Mouse (Mus musculus) thymus, adult 18-20 months (tissue): ENCODE data around the gene Gtf2i.

Experiments used
- DNase-seq, 2 experiments: peaks; one replicate each; pipeline ENCODE4 v3.0.0; 2022; ENCODE audit warnings: mixed read lengths in 2 of 2

Gtf2i gene

GRCm38 (mm10) chr5:134275021-134275420, 39.5 kb downstream of the Gtf2i start:
- no peak for DNase-seq

- DNase-seq, result no peak
Observed at GRCm38 (mm10) chr5:134273761-134274160, 40.8 kb downstream of the Gtf2i start.

- DNase-seq, result no peak
Observed at GRCm38 (mm10) chr5:134272761-134273160, 41.8 kb downstream of the Gtf2i start.

- no peak for DNase-seq
Observed at GRCm38 (mm10) chr5:134271421-134271820, 43.1 kb downstream of the Gtf2i start.

DNA sequence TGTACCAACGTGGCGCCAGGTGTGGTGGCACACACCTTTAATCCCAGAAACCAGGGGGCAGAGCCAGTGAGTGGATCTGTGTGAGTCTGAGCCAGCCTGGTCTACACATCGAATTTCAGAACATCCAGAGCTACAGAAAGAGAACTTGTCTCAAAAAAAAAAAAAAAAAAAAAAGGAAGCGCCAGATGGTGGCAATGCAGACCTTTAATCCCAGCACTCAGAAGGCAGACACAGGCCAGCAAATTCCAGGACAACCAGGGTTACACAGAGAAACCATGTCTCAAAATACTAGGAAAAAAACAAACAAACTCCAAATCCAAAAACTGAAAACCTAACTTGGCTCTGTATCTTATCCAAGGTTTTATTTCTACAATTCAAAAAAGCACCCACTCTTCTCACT, 44.0 kb downstream of the Gtf2i start:
- DNase-seq, result no peak

DNA sequence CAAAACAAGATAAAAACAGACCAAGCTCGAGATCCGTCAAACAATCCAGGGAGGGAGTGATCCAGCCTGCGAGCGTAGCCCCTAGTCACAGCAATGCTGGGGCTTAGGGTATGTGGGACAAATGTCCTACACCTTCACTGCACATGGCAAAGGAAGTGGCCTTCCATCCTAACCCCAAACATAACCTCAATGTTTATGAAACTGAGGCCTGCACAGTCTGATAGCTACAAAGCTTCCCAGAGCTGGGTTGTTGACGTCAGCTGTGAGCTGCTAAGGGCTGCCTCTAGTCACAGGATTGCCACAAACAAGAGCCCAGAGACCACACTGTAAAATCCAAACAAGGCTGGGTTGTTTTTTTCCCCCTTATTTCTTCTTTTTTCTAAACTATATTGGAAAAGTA, 44.8 kb downstream of the Gtf2i start:
- no peak for DNase-seq

GRCm38 (mm10) chr5:134268751-134269150, 45.8 kb downstream of the Gtf2i start:
- DNase-seq, result no peak

DNA sequence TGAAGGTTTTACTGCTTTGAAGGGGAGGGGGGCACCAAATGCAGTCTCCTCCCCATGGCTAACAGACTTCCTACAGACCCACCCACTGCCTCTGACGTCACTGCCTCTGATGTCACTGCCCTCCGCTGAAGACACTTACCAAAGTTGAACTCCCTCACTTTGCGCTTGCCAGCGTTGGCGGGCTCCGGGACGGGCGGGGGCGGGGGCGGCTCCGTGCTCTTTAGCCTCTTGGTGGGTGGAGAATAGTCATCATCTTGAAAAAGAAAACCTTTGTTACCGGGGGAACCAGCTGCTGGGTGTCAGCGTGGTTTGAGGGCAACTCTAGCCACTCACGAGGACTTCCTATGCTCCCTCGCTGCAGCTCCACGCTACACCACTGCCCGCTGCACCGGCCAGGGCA, 48.2 kb downstream of the Gtf2i start:
- peak; percentile 56 to 75 for DNase-seq

GRCm38 (mm10) chr5:134265890-134266289, 48.7 kb downstream of the Gtf2i start:
- no peak for DNase-seq

- DNase-seq, result no peak
Observed at GRCm38 (mm10) chr5:134260001-134260636, 54.4 kb downstream of the Gtf2i start.

DNA sequence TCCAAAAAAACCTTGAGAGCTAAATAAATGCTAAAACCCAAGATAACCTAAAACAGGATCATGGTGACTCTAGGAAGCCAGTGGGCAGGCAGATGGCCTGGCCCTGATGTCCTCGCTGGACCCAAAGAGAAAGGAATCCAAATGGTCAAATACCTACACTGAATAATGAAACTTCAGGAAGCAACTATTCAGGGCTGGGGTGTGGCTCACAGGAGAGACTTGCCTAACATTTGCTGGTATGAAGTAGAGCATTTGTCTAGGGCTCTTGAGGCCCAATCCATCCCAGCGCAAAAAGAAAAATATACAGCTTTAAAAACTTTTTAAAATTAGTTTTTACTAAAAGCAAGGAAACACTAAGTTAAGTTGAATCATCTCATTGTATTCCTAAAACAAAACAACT, 55.6 kb downstream of the Gtf2i start:
- no peak for DNase-seq

DNA sequence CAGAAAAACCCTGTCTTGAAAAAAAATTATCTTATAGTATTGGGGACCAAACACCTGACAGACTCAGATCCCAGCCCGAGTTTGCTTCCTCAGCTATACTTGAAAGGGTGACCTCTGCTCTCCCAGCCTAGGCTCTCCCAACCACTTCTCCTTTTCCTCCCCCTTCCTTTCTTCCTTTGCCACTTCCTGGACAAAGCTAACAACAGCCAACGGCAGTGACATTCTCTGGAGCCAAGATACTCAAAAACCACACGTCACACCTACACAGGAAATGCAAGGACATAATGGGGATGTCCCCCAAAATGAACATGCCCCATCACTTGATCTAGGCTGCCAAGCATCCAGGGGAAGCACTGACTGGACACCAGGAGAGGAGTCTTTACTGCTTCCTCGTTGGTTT, 56.2 kb downstream of the Gtf2i start:
- no peak for DNase-seq

DNA sequence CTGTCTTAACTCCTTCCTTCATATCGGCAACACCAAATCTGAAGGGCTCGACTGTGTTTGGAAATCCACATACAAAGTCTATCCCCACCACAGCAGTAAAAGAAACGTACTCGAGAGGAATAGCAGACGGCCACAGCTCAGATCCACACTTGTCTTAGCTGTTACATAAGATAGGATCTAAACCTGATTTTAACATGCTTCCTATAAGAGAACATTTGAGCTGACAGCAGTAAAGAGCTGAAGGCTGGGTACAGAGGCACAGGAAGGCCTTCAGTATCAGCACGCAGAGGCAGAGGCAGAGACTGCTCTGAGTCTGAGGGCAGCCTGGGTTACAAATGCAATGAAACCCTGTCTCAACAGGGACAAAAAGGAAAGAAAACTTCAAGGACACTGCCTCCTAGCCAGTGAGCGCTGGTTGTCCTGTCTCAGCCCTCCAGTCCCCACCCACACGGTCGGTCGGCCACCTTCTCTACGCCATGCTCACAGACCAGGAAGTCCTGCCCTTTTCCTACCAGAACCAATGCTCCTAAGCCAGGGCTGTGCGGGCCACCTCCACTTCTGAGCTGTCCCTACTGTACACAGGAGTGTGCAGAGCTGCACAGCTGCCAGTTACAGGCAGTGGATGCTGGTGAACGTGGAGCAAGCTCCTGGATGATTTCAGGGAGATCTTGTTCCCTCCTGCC, 57.1 kb downstream of the Gtf2i start:
- no peak for DNase-seq

DNA sequence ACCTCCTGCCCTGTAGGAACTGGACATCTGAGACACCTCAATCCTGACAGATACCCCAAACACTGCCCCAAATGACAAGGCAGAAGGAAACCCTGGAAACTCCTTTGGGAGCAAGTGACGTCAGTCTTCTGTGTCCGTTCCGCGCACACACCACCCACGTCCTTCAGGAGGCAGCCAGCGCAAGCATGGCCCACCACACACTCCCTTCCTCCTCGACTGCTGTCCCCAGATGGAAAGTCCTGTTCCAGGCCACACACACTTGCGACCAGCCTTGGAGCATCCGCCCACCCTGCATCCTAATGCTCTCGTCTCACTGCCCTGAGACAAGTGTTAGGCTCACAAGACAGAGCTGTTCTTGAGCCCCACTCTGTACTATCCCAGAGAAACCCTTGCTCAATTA, 59.3 kb downstream of the Gtf2i start:
- DNase-seq, result no peak

- DNase-seq, result no peak
Observed at GRCm38 (mm10) chr5:134253806-134254205, 60.8 kb downstream of the Gtf2i start.

DNA sequence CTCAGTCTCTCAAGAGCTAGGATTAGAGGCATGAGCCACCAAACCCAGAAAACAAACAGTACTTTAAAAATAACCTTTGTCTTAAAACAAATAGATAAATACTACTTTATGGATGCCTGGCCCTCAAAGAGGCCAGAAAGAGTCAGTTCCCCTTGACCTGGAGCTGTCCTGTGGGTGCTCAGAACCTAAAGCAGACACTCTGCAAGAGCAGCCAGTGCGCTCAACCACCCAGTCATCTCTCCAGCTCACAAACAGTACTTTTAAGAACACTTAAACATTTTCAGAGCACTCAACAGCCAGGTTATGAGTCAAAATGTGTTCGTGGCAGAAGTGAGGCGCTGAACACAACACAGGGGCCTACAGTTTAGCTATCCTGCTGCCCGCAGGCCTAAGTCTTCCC, 63.5 kb downstream of the Gtf2i start:
- DNase-seq, result no peak

- DNase-seq, result no peak
Observed at GRCm38 (mm10) chr5:134250601-134251000, 64.0 kb downstream of the Gtf2i start.

DNA sequence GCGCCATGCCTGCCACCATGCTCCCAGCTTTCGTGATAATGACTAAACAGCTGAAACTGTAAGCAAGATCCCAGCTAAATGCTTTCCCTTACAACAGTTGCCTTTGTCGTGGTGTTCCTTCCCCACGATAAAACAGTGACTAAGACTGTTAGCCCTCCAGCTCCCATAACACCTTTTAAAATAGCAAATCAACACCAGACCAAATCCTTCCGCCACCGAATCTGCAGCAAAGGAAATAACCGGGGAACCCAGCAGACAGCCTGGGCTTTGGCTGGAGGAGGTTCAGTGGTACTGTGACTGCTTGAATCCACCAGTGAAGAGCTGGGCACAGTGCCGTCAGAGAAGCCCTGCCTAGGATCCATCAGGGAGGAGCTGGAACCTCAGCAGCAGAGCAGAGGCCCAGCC, 65.3 kb downstream of the Gtf2i start:
- DNase-seq, result no peak

- no peak for DNase-seq
Observed at GRCm38 (mm10) chr5:134248608-134249244, 65.8 kb downstream of the Gtf2i start.

GRCm38 (mm10) chr5:134246146-134246545, 68.4 kb downstream of the Gtf2i start:
- no peak for DNase-seq

GRCm38 (mm10) chr5:134244890-134245289, 69.7 kb downstream of the Gtf2i start:
- no peak for DNase-seq

DNA sequence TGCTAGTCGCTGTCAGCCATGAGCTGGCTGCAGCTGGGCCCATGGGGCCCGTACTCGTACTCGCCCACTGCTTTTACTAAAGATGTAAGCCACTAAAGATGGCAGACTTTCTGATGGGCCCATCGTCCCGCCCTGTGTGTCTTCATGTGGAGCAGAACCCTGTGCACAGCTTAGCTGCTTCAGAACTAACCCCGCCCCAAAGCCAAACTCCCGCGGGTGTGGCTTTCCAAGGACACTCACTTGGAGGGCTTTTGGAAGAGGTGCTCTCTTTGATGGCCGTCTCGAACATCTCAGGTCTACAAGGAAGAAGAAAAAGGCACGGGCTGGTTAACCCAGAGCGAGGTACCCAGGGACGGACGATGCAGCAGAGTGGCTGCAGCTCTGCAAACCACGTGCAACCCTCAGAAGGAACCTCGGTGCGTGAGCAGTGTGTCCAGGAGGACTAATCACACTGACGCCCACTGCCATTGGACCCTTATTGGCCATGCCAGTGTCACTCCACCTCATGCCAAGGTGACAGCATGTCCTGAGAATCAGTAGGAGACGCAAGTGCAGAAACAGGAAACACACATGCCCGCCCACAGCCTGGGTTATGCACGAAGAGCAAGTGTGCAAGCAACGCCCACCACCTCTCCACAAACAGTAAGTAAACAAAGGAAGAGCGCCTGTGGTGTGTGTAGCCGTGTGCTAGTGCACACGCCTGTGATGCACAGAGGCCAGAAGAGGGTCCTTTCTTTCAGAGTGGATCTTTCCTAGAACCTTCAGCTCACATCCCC, 70.7 kb downstream of the Gtf2i start:
- no peak for DNase-seq

DNA sequence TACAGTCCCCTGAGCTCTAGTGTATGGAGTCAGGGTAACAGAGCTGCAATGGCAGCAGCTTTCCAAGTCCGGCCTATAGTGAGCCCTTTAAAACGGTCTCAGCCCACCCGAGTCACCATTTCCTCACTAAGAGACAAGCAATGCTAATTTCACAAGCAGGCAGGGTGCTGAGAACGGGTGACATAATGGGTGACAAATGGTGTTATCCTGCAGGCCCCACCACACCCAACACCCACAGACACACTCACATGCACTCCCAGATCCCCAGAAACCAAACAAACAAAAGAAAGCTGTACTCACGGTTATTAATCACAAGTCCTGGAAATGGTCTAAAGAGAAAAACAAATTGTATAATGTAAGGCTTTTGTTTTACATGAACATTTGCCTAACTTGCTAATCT, 72.7 kb downstream of the Gtf2i start:
- no peak for DNase-seq
